Mouse (Mus musculus) embryonic facial prominence, embryonic 11.5 days (tissue): ENCODE results near the gene Psmd12. TPM values are rescaled to one million over a fixed set of nuclear protein-coding genes. Genes with fewer than 3 reads are reported as not detected.
A peak's percentile ranks its signal among the peaks of the same experiment; 100 is the strongest.

Source experiments
- ATAC-seq: fragments of 200-750 bp; cut with Nextera tagmentation; replicated peaks from 2 replicates; pipeline ENCODE4 v1.8.0; 2017; ENCODE audit warnings: low read depth; ENCODE audit not compliant: insufficient number of reproducible peaks, low FRiP score, low TSS enrichment
- DNase-seq: peaks from one replicate; pipeline ENCODE4 v3.0.0-alpha.2; 2015; ENCODE audit warnings: low spot score
- H3K27ac ChIP-seq: fragments of 300-500 bp; sonication (generic); replicated peaks from 2 replicates; pipeline ENCODE4 v1.5.1; 2014; ENCODE audit warnings: mild to moderate bottlenecking, low read depth, low read length, control low read depth
- H3K27me3 ChIP-seq: fragments of 300-500 bp; sonication (generic); 2 replicates; pipeline ENCODE4 v1.6.1; 2014; ENCODE audit warnings: mild to moderate bottlenecking, low read length, moderate library complexity, mixed read lengths; ENCODE audit not compliant: control insufficient read depth, insufficient read depth
- H3K36me3 ChIP-seq: fragments of 300-500 bp; sonication (generic); replicated peaks from 2 replicates; pipeline ENCODE4 v1.6.1; 2014; ENCODE audit warnings: low read depth, mild to moderate bottlenecking, low read length, moderate library complexity, mixed read lengths; ENCODE audit not compliant: control insufficient read depth, insufficient read depth
- H3K4me1 ChIP-seq: fragments of 300-500 bp; sonication (generic); 2 replicates; pipeline ENCODE4 v1.6.1; 2014; ENCODE audit warnings: low read length, mixed read lengths; ENCODE audit not compliant: control insufficient read depth, insufficient read depth
- H3K4me2 ChIP-seq: fragments of 300-500 bp; sonication (generic); 2 replicates; pipeline ENCODE4 v1.6.1; 2014; ENCODE audit warnings: low read depth, mild to moderate bottlenecking, control low read depth, low read length, moderate library complexity
- H3K4me3 ChIP-seq: fragments of 300-500 bp; sonication (generic); 2 replicates; pipeline ENCODE4 v1.5.1; 2014; ENCODE audit warnings: low read depth, low read length, control low read depth
- H3K9ac ChIP-seq: fragments of 300-500 bp; sonication (generic); replicated peaks from 2 replicates; pipeline ENCODE4 v1.6.1; 2014; ENCODE audit warnings: mild to moderate bottlenecking, control low read depth, low read length
- H3K9me3 ChIP-seq: fragments of 300-500 bp; sonication (generic); replicated peaks from 2 replicates; pipeline ENCODE4 v1.6.1; 2016; ENCODE audit warnings: mild to moderate bottlenecking, low read length, inconsistent platforms, mixed read lengths; ENCODE audit not compliant: control insufficient read depth
- WGBS: fragments of 180-500 bp; shearing (Covaris S2); extraction: QIAGEN DNeasy Blood & Tissue Kit; methylation state at CpG from one replicate; pipeline ENCODE4 v1.1.7; 2014; 5-methylcytosine and 5-hydroxymethylcytosine counted together
- polyA plus RNA-seq: library from polyadenylated mRNA; unstranded; fragments of >200 nt; fragmentation: Nextera tagmentation; extraction: Ambion mirVana; gene quantifications from 2 replicates; pipeline ENCODE4 v1.2.1, GENCODE M21; 2014

Psmd12 gene
- polyA plus RNA-seq, 1 experiment from 2014 or later, result 238 TPM

- no peaks in the 10 kb centered on the region for H3K9me3 ChIP-seq
- H3K36me3 ChIP-seq, result no peaks in the 10 kb centered on the region; the same call in 1 of the 2 replicates
- peak overlapping the region; percentile 75 for H3K9ac ChIP-seq
- H3K4me2 ChIP-seq, result peak overlapping the region; percentile 99
- DNase-seq (peak; percentile 59), ATAC-seq (peak; percentile 61)
- peak overlapping the region; percentile 73 for H3K4me3 ChIP-seq
- H3K4me1 ChIP-seq, result no peaks in the 10 kb centered on the region
- no peaks in the 10 kb centered on the region for H3K27me3 ChIP-seq
- H3K27ac ChIP-seq, result no peak overlapping the region; the same call in 1 of the 2 replicates
- WGBS, result 0% methylated on average over 37 of the region's 37 CpGs
These were observed 67.5 kb downstream of the Psmd12 start for GRCm38 (mm10) chr11:107546667-107547301.

GRCm38 (mm10) chr11:107547351-107548203 lies 68.3 kb downstream of the Psmd12 start, which contains the start of gene Helz:
TSS of gene Helz (plus strand) at chr11:107547930.
- Histone ChIP-seq H3K36me3 (no peaks in the 10 kb centered on the region; the same call in 1 of the 2 replicates), H3K4me3 (peak within 1 kb of the TSS; percentile 73), H3K9ac (peak within 1 kb of the TSS; percentile 75), H3K27ac (peak within 1 kb of the TSS; percentile 28; the same call in 1 of the 2 replicates), H3K27me3 (no peaks in the 10 kb centered on the region), H3K4me1 (no peaks in the 10 kb centered on the region), H3K4me2 (peak within 1 kb of the TSS; percentile 99), H3K9me3 (no peaks in the 10 kb centered on the region)
- WGBS, result under 1% methylated on average over 56 of the region's 70 CpGs
- DNase-seq (peak; percentile 83), ATAC-seq (peak; percentile 72)

GRCm38 (mm10) chr11:107548204-107548975 lies 69.1 kb downstream of the Psmd12 start:
- H3K27ac ChIP-seq, result peak overlapping the region; percentile 15; the same call in 1 of the 2 replicates
- no peaks in the 10 kb centered on the region; the same call in 1 of the 2 replicates for H3K36me3 ChIP-seq
- no peaks in the 10 kb centered on the region for H3K27me3 ChIP-seq
- DNase-seq (peak; percentile 21), ATAC-seq (peak; percentile 50; the same call in 1 of the 2 replicates)
- H3K4me2 ChIP-seq, result peak overlapping the region; percentile 99
- WGBS, result 6% methylated on average over 38 of the region's 39 CpGs
- no peaks in the 10 kb centered on the region for H3K4me1 ChIP-seq
- peak overlapping the region; percentile 73 for H3K4me3 ChIP-seq
- no peaks in the 10 kb centered on the region for H3K9me3 ChIP-seq
- peak overlapping the region; percentile 75 for H3K9ac ChIP-seq

Other genes with a start within 250 kb of the Psmd12 start
- 43.6 and 45.1 TPM in 2 replicates for gene Pitpnc1, start 8.8 kb upstream of the Psmd12 start, polyA plus RNA-seq
- 15.3 and 17.9 TPM in 2 replicates for gene Helz, start 68.4 kb downstream of the Psmd12 start, polyA plus RNA-seq
- not detected in 2 replicates for gene Cacng1, start 237.0 kb downstream of the Psmd12 start, polyA plus RNA-seq